Mouse (Mus musculus) spleen, adult 2 months (tissue): ENCODE measurements around the gene Ctf1.

Experiments
- CTCF ChIP-seq: fragments of 200-500 bp; IDR thresholded peaks from 2 replicates; pipeline ENCODE4 v1.5.1; 2011; ENCODE audit warnings: mild to moderate bottlenecking, inconsistent platforms; ENCODE audit not compliant: insufficient read depth, insufficient read length, insufficient replicate concordance; ENCODE audit errors: extremely low read depth
- POLR2A ChIP-seq: fragments of 200-500 bp; IDR thresholded peaks from 2 replicates; pipeline ENCODE4 v1.6.1; 2011; ENCODE audit warnings: low read depth, low read length, inconsistent platforms

DNA sequence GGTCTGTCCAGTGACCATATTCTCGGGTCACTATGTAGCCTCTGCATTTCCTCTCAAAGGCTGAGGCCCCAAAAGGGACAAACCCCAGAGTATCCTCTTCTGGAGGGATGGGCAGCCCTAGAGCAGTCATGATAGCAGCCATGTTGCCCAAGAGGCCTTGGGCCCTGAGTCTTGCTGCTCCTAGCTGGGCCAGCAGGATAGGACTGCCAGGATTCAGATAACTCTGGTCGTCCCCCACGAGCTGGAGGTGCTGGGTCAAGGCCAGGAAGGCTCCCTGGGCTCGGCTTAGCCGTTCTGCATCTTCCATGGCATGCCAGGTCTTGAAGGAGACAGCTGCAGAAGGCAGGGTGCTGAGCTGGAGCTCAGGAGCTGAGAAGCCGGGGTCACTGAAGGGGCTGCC, 6.7 kb downstream of the Ctf1 start:
- no peak for TF ChIP-seq POLR2A
- no peak for TF ChIP-seq CTCF
